In genomic region chr15:78589936-78590335, GRCm38 (mm10) we compare ENCODE assay signal across 24 mouse cellular contexts. TPM values are rescaled to one million over a fixed set of nuclear protein-coding genes. Genes with fewer than 3 reads are reported as not detected.
DNase-seq lines count a peak whose midpoint lies in the region; ATAC-seq and TF ChIP-seq lines count a peak whose summit lies in the region.
"Had no signal": no experiment of that assay in that cellular context is flagged by ENCODE, and none has a peak within 500 bp of the region (broad histone marks: within the 10 kb centered on the region; RNA-seq: fewer than 3 reads in every experiment).

No protein-coding gene starts in this region.

- in situ Hi-C loops in CH12.LX (cut with MboI; ENCODE audit: low pct_ligation_motif_present, low pct_unique_long_range_greater_than_20kb, low sequenced_read_pairs), result loop anchor here (5.0 kb wide), 1 partner anchor 32 kb away; no protein-coding TSS in a partner anchor

- no peak for TF ChIP-seq POLR2A in liver, adult 2 months (IDR thresholded peaks at IDR 0.05; ENCODE audit: extremely low read depth, insufficient read depth, low read length)
- no peak for TF ChIP-seq POLR2A in spleen, adult 2 months (IDR thresholded peaks at IDR 0.05; ENCODE audit: low read depth, low read length)
- TF ChIP-seq POLR2A in CH12.LX (IDR thresholded peaks at IDR 0.05; ENCODE audit: low read depth, low read length), result no peak

- no peak overlapping the region for H3K4me3 ChIP-seq in liver, adult 2 months (ENCODE audit: insufficient read depth, low read depth, low read length)
- no peak overlapping the region for H3K4me3 ChIP-seq in liver, embryonic 11.5 days (ENCODE audit: low read depth, low read length)
- no peak overlapping the region for H3K4me3 ChIP-seq in spleen, adult 2 months (ENCODE audit: extremely low read depth, insufficient read depth, insufficient read length)
- H3K4me3 ChIP-seq in CH12.LX (replicated peaks in 1 of 3; ENCODE audit: low read depth in 2 of 3, low read length in 2 of 3, poor library complexity in 1 of 3), result no peak overlapping the region
- no peak overlapping the region for H3K4me3 ChIP-seq in macrophage (ENCODE audit: inconsistent target)
- H3K4me3 ChIP-seq: embryonic facial prominence, embryonic 10.5 days; embryonic facial prominence, embryonic 12.5 days; forebrain, embryonic 13.5 days; forebrain, embryonic 15.5 days had no signal

- H3K27ac ChIP-seq in liver, adult 2 months (replicated peaks; ENCODE audit: insufficient read depth, low read depth, low read length), result no peak overlapping the region
- H3K27ac ChIP-seq in liver, embryonic 11.5 days (ENCODE audit: low read depth, low read length), result no peak overlapping the region
- peak overlapping the region; percentile 71 for H3K27ac ChIP-seq in spleen, adult 2 months (ENCODE audit: insufficient read depth, low read length)
- H3K27ac ChIP-seq in CH12.LX (ENCODE audit: insufficient read depth, low read depth) (peak overlapping the region; percentile 96), macrophage (peak overlapping the region; percentile 96)
- H3K27ac ChIP-seq: embryonic facial prominence, embryonic 10.5 days; embryonic facial prominence, embryonic 12.5 days; forebrain, embryonic 13.5 days; forebrain, embryonic 15.5 days had no signal

- dilution Hi-C loops in CH12.LX (cut with MboI; ENCODE audit: extremely low pct_ligation_motif_present, extremely low pct_unique_long_range_greater_than_20kb, low sequenced_read_pairs), result no loop called here

- H3K27me3 ChIP-seq in liver, adult 2 months (ENCODE audit: control insufficient read depth, insufficient read depth, low read length), result no peaks in the 10 kb centered on the region
- H3K27me3 ChIP-seq in liver, embryonic 11.5 days (replicated peaks; ENCODE audit: control insufficient read depth, insufficient read depth, low read length), result no peaks in the 10 kb centered on the region
- H3K27me3 ChIP-seq in spleen, adult 2 months (ENCODE audit: control insufficient read depth, insufficient read depth, low read length), result no peaks in the 10 kb centered on the region
- H3K27me3 ChIP-seq in CH12.LX (replicated peaks), result no peaks in the 10 kb centered on the region
- H3K27me3 ChIP-seq: embryonic facial prominence, embryonic 12.5 days; forebrain, embryonic 13.5 days; forebrain, embryonic 15.5 days had no signal

- TF ChIP-seq EP300 in CH12.LX (IDR thresholded peaks at IDR 0.05; ENCODE audit: low read length), result no peak

- H3K79me2 ChIP-seq in liver, adult 2 months (ENCODE audit: control insufficient read depth, insufficient read depth, low read length), result no peaks in the 10 kb centered on the region
- H3K79me2 ChIP-seq in CH12.LX (replicated peaks; ENCODE audit: control insufficient read depth, extremely low read depth, insufficient read depth, poor library complexity, severe bottlenecking) (no peaks in the 10 kb centered on the region), macrophage (ENCODE audit: inconsistent target) (no peaks in the 10 kb centered on the region)

- ATAC-seq in liver, embryonic 11.5 days (replicated peaks; ENCODE audit: low FRiP score), result no peak
- ATAC-seq: CD4-positive, CD25-positive, alpha-beta regulatory T cell, adult 4 months; forebrain, embryonic 13.5 days; forebrain, embryonic 15.5 days; forebrain, postnatal 0 days had no signal

- no peak for TF ChIP-seq CTCF in liver, adult 2 months (IDR thresholded peaks at IDR 0.05; ENCODE audit: low read depth, low read length)
- no peak for TF ChIP-seq CTCF in spleen, adult 2 months (IDR thresholded peaks at IDR 0.05; ENCODE audit: extremely low read depth, insufficient read depth, insufficient read length, insufficient replicate concordance)
- TF ChIP-seq CTCF in CH12.LX (conservative IDR thresholded peaks at IDR 0.05 in 1 of 2, IDR thresholded peaks at IDR 0.05 in 1 of 2; ENCODE audit: low read depth in 2 of 2, low read length in 2 of 2), result no peak

- WGBS in liver, adult 2 months, result 48% methylated on average over 6 of the region's 6 CpGs
- 57% methylated on average over 6 of the region's 6 CpGs for WGBS in liver, embryonic 11.5 days
- 65% methylated on average over 6 of the region's 6 CpGs for WGBS in spleen, adult 2 months
- 59% methylated on average over 6 of the region's 6 CpGs for WGBS in macrophage (ENCODE audit: missing documents)

- no peak for TF ChIP-seq RAD21 in CH12.LX (IDR thresholded peaks at IDR 0.05; ENCODE audit: low read depth, low read length)

- H3K9ac ChIP-seq in liver, adult 2 months (ENCODE audit: low read depth, low read length), result no peak overlapping the region
- H3K9ac ChIP-seq in liver, embryonic 11.5 days (ENCODE audit: low read depth, low read length), result no peak overlapping the region
- no peak overlapping the region for H3K9ac ChIP-seq in CH12.LX (ENCODE audit: insufficient read depth, low read depth)
- H3K9ac ChIP-seq: embryonic facial prominence, embryonic 12.5 days; forebrain, embryonic 13.5 days; forebrain, embryonic 15.5 days; forebrain, postnatal 0 days had no signal

- no peaks in the 10 kb centered on the region for H3K9me3 ChIP-seq in liver, embryonic 11.5 days (ENCODE audit: control insufficient read depth, low read length)
- H3K9me3 ChIP-seq in CH12.LX (replicated peaks; ENCODE audit: low read length), result peaks cover 8% of the 10 kb centered on the region
- H3K9me3 ChIP-seq: embryonic facial prominence, embryonic 12.5 days; forebrain, embryonic 13.5 days; forebrain, embryonic 15.5 days had no signal

- H3K4me2 ChIP-seq in liver, embryonic 11.5 days, result no peak overlapping the region
- no peak overlapping the region for H3K4me2 ChIP-seq in CH12.LX (ENCODE audit: insufficient read depth, low read depth, poor library complexity, severe bottlenecking)
- H3K4me2 ChIP-seq: embryonic facial prominence, embryonic 12.5 days; forebrain, embryonic 13.5 days; forebrain, embryonic 15.5 days had no signal

- no peaks in the 10 kb centered on the region for H3K36me3 ChIP-seq in liver, adult 2 months (ENCODE audit: control insufficient read depth, insufficient read depth, low read length)
- H3K36me3 ChIP-seq in liver, embryonic 11.5 days (ENCODE audit: control insufficient read depth, insufficient read depth, low read length), result no peaks in the 10 kb centered on the region
- no peaks in the 10 kb centered on the region for H3K36me3 ChIP-seq in spleen, adult 2 months (ENCODE audit: control insufficient read depth, insufficient read depth, low read length)
- H3K36me3 ChIP-seq in CH12.LX (replicated peaks in 1 of 2; ENCODE audit: control insufficient read depth in 1 of 2, insufficient read depth in 1 of 2, low read length in 1 of 2) (no peaks in the 10 kb centered on the region), macrophage (ENCODE audit: inconsistent target) (no peaks in the 10 kb centered on the region)
- H3K36me3 ChIP-seq: embryonic facial prominence, embryonic 10.5 days; embryonic facial prominence, embryonic 12.5 days; forebrain, embryonic 15.5 days had no signal

- DNase-seq in liver, adult 2 months (ENCODE audit: extremely low read depth, low read depth, low spot score), result peak; percentile 77
- no peak for DNase-seq in liver, embryonic 11.5 days (ENCODE audit: low spot score)
- DNase-seq in spleen, adult 2 months (ENCODE audit: low read depth in 1 of 2, low spot score in 2 of 2), result no peak
- DNase-seq in spleen, postnatal 36 days (ENCODE audit: low spot score in 2 of 2), result no peak
- no peak for DNase-seq in CH12.LX (ENCODE audit: extremely low read depth)
- no peak for DNase-seq in retina, embryonic 14.5 days (ENCODE audit: low spot score)
- no peak for DNase-seq in left cerebral cortex, adult 11 months (ENCODE audit: low spot score)
- DNase-seq: adrenal gland, adult 2 months; adrenal gland, postnatal 10 days; adrenal gland, postnatal 25 days; cerebellum, adult 11-12 months; cerebellum, adult 2 months; cerebellum, adult 9-10 months; cerebellum, postnatal 10 days; cerebellum, postnatal 25 days; forebrain, postnatal 0 days had no signal

- no peaks in the 10 kb centered on the region for H3K4me1 ChIP-seq in liver, adult 2 months (ENCODE audit: control insufficient read depth, insufficient read depth, low read length)
- peaks cover 2% of the 10 kb centered on the region for H3K4me1 ChIP-seq in liver, embryonic 11.5 days (replicated peaks; ENCODE audit: control insufficient read depth, insufficient read depth, low read length)
- peaks cover 35% of the 10 kb centered on the region; the same call in 1 of the 2 replicates for H3K4me1 ChIP-seq in spleen, adult 2 months (ENCODE audit: control insufficient read depth, insufficient read depth, insufficient read length)
- peaks cover 55 to 95% of the 10 kb centered on the region in 2 experiments for H3K4me1 ChIP-seq in CH12.LX (ENCODE audit: control insufficient read depth in 1 of 2, insufficient read depth in 2 of 2)
- H3K4me1 ChIP-seq: forebrain, embryonic 13.5 days had no signal

RNA-seq across cellular contexts. Expression of gene Cyth4, which starts 6.9 kb away (rescaled TPM):
- 4.7 and 7.2 TPM in 2 replicates for total RNA-seq in liver, adult 2 months (2014; rRNA removed)
- polyA plus RNA-seq in liver, adult 2 months (2012; rRNA removed), result 3.3 and 5.7 TPM in 2 replicates
- polyA plus RNA-seq in liver, embryonic 11.5 days (2014; fragmentation: Nextera tagmentation; extraction: Ambion mirVana), result 7.8 and 9.5 TPM in 2 replicates
- 136 and 148 TPM in 2 replicates for polyA plus RNA-seq in spleen, adult 2 months (2012; rRNA removed)
- total RNA-seq in CH12.LX (2012; rRNA removed) (42.2 and 51.9 TPM in 2 replicates), CH12.LX (2014; rRNA removed) (38.6 and 39.2 TPM in 2 replicates)
- polyA plus RNA-seq in CH12.LX (2012; ENCODE audit: insufficient read length, low read depth) (75.3 and 80.5 TPM in 2 replicates), macrophage (2018) (240 to 319 TPM (median 275 TPM) in 3 replicates)
- 1,000 to 10,000 TPM in 7 of 26 experiments, 100 to 1,000 TPM in 19; 198 to 1,124 (median 784) TPM for total RNA-seq in macrophage (2018; cell fraction: chromatin; rRNA removed)
- 100 to 1,000 TPM; 130 to 274 (median 205) TPM for total RNA-seq in macrophage (2018; cell fraction: cytosol; rRNA removed)
- 100 to 1,000 TPM; 127 to 775 (median 373) TPM for total RNA-seq in macrophage (2018; cell fraction: nucleus; rRNA removed)

RNA-seq across cellular contexts. Expression of gene Rac2, which starts 17.4 kb away (rescaled TPM):
- total RNA-seq in liver, adult 2 months (2014; rRNA removed), result 2.8 and 4.5 TPM in 2 replicates
- polyA plus RNA-seq in liver, adult 2 months (2012; rRNA removed), result 30.8 and 35.9 TPM in 2 replicates
- 124 and 126 TPM in 2 replicates for polyA plus RNA-seq in liver, embryonic 11.5 days (2014; fragmentation: Nextera tagmentation; extraction: Ambion mirVana)
- polyA plus RNA-seq in spleen, adult 2 months (2012; rRNA removed), result 1,941 and 2,027 TPM in 2 replicates
- total RNA-seq in CH12.LX (2012; rRNA removed) (314 and 453 TPM in 2 replicates), CH12.LX (2014; rRNA removed) (142 and 160 TPM in 2 replicates)
- polyA plus RNA-seq in CH12.LX (2012; ENCODE audit: insufficient read length, low read depth) (883 and 942 TPM in 2 replicates), macrophage (2018) (169 to 717 TPM (median 258 TPM) in 3 replicates)
- total RNA-seq in macrophage (2018; cell fraction: chromatin; rRNA removed), result 100 to 1,000 TPM in 15 of 26 experiments, 10 to 100 TPM in 11; 32.8 to 268 (median 126) TPM
- total RNA-seq in macrophage (2018; cell fraction: cytosol; rRNA removed), result 100 to 1,000 TPM; 202 to 920 (median 428) TPM
- 100 to 1,000 TPM in 18 of 26 experiments, 10 to 100 TPM in 8; 52.1 to 327 (median 189) TPM for total RNA-seq in macrophage (2018; cell fraction: nucleus; rRNA removed)

RNA-seq across cellular contexts. Expression of gene Sstr3, which starts 45.5 kb away (rescaled TPM):
- under 0.01 TPM in 1 of 2 replicates, not detected in the other for total RNA-seq in liver, adult 2 months (2014; rRNA removed)
- not detected in 2 replicates for polyA plus RNA-seq in liver, adult 2 months (2012; rRNA removed)
- polyA plus RNA-seq in liver, embryonic 11.5 days (2014; fragmentation: Nextera tagmentation; extraction: Ambion mirVana), result not detected in 2 replicates
- 0.26 TPM in 1 of 2 replicates, not detected in the other for polyA plus RNA-seq in spleen, adult 2 months (2012; rRNA removed)
- not detected in 2 replicates for total RNA-seq in CH12.LX (2012; rRNA removed)
- not detected in 2 replicates for total RNA-seq in CH12.LX (2014; rRNA removed)
- 0.14 and 0.36 TPM in 2 replicates for polyA plus RNA-seq in CH12.LX (2012; ENCODE audit: insufficient read length, low read depth)
- total RNA-seq in macrophage (2018; cell fraction: chromatin; rRNA removed), result not detected
- not detected for total RNA-seq in macrophage (2018; cell fraction: cytosol; rRNA removed)
- not detected for total RNA-seq in macrophage (2018; cell fraction: nucleus; rRNA removed)
- not detected in 3 replicates for polyA plus RNA-seq in macrophage (2018)
- total RNA-seq: MEL had no signal
- polyA plus RNA-seq: CD4-positive, CD25-positive, alpha-beta regulatory T cell, adult 4 months; embryonic facial prominence, embryonic 10.5 days; embryonic facial prominence, embryonic 12.5 days; forebrain, embryonic 11.5 days had no signal

RNA-seq across cellular contexts. Expression of gene C1qtnf6, which starts 58.7 kb away (rescaled TPM):
- total RNA-seq in liver, adult 2 months (2014; rRNA removed), result 0.28 and 0.54 TPM in 2 replicates
- polyA plus RNA-seq in liver, adult 2 months (2012; rRNA removed), result 2.2 and 2.5 TPM in 2 replicates
- 11.4 and 14.0 TPM in 2 replicates for polyA plus RNA-seq in liver, embryonic 11.5 days (2014; fragmentation: Nextera tagmentation; extraction: Ambion mirVana)
- polyA plus RNA-seq in spleen, adult 2 months (2012; rRNA removed), result 22.9 and 23.6 TPM in 2 replicates
- total RNA-seq in CH12.LX (2012; rRNA removed), result 4.1 and 6.3 TPM in 2 replicates
- 5.0 and 5.7 TPM in 2 replicates for total RNA-seq in CH12.LX (2014; rRNA removed)
- 27.7 and 28.1 TPM in 2 replicates for polyA plus RNA-seq in CH12.LX (2012; ENCODE audit: insufficient read length, low read depth)
- 1 to 10 TPM in 11 of 26 experiments, under 1 TPM in 12, not detected in 3; 0.38 to 6.8 (median 0.99) TPM for total RNA-seq in macrophage (2018; cell fraction: chromatin; rRNA removed)
- 1 to 10 TPM; 2.4 to 6.5 (median 4.2) TPM for total RNA-seq in macrophage (2018; cell fraction: cytosol; rRNA removed)
- 1 to 10 TPM; 1.3 to 5.2 (median 2.9) TPM for total RNA-seq in macrophage (2018; cell fraction: nucleus; rRNA removed)
- 2.9 to 6.5 TPM (median 3.7 TPM) in 3 replicates for polyA plus RNA-seq in macrophage (2018)

Comparison
In these comparisons a context has a peak if more than half of its experiments do, and no peak if none do; other contexts are left out.
1. H3K27ac ChIP-seq: peak in spleen, adult 2 months (single experiment), CH12.LX (single experiment) and macrophage (single experiment); none in liver, adult 2 months (single experiment) and liver, embryonic 11.5 days (single experiment).